Mouse (Mus musculus) urinary bladder, postnatal 10 days (tissue): ENCODE data around the gene Bicral.

Source experiments
- DNase-seq: peaks from one replicate; pipeline ENCODE4 v3.0.0; 2022; ENCODE audit warnings: low spot score

Gene Bicral

GRCm38 (mm10) chr17:46751056-46751793, 107.1 kb downstream of the Bicral start:
- no peak for DNase-seq

GRCm38 (mm10) chr17:46750580-46750979, 107.7 kb downstream of the Bicral start:
- DNase-seq = no peak

GRCm38 (mm10) chr17:46749282-46749681, 109.0 kb downstream of the Bicral start:
- DNase-seq = no peak
